Mouse (Mus musculus): Measurements from ENCODE around the gene Cpa4. TPM values are rescaled to one million over a fixed set of nuclear protein-coding genes. Genes with fewer than 3 reads are reported as not detected.

Gene Cpa4
- total RNA-seq, 2 experiments from 2014 or later = 0.18 to 0.25 TPM

GRCm38 (mm10) chr6:30551193-30551515 is 17.0 kb upstream of the Cpa4 start:
- DNase-seq (ENCODE audit: low spot score in 2 of 2) = no peak
- intact Hi-C loops (cut with DNase I) = loop anchor here (1.0 to 5.0 kb wide), 3 partner anchors 66 to 171 kb away; partner anchors contain the start of gene Mest

GRCm38 (mm10) chr6:30551644-30552580 is 16.3 kb upstream of the Cpa4 start:
- no peak for DNase-seq (ENCODE audit: low spot score in 2 of 2)
- intact Hi-C loops (cut with DNase I) = loop anchor here (1.0 to 5.0 kb wide), 5 partner anchors 65 to 185 kb away; partner anchors contain the start of genes Cep41 and Mest

- DNase-seq (ENCODE audit: low spot score in 2 of 2) = no peak
- intact Hi-C loops (cut with DNase I) = loop anchor here (1.0 to 5.0 kb wide), 4 partner anchors 90 to 185 kb away; partner anchors contain the start of genes Cep41 and Mest
Measured at GRCm38 (mm10) chr6:30552628-30553027, 15.5 kb upstream of the Cpa4 start.

GRCm38 (mm10) chr6:30553381-30554010 is 14.7 kb upstream of the Cpa4 start:
- intact Hi-C loops (cut with DNase I) = loop anchor here (2.0 to 5.0 kb wide), 3 partner anchors 91 to 169 kb away; partner anchors contain the start of genes Cep41 and Mest
- DNase-seq (ENCODE audit: low spot score in 2 of 2) = no peak

- no peak for DNase-seq (ENCODE audit: low spot score in 2 of 2)
- intact Hi-C loops (cut with DNase I) = loop anchor here (5.0 kb wide), 2 partner anchors 92 to 168 kb away; partner anchors contain the start of gene Mest
Measured at GRCm38 (mm10) chr6:30554092-30554491, 14.1 kb upstream of the Cpa4 start.

GRCm38 (mm10) chr6:30554621-30555170 is 13.5 kb upstream of the Cpa4 start:
- intact Hi-C loops (cut with DNase I) = loop anchor here (5.0 kb wide), 2 partner anchors 92 to 168 kb away; partner anchors contain the start of gene Mest
- DNase-seq (ENCODE audit: low spot score in 2 of 2) = no peak

GRCm38 (mm10) chr6:30556080-30556479 is 12.1 kb upstream of the Cpa4 start:
- no peak for DNase-seq (ENCODE audit: low spot score in 2 of 2)
- intact Hi-C loops (cut with DNase I) = no loop called here

GRCm38 (mm10) chr6:30559726-30560125 is 8.4 kb upstream of the Cpa4 start:
- intact Hi-C loops (cut with DNase I) = no loop called here

GRCm38 (mm10) chr6:30562132-30562531 is 6.0 kb upstream of the Cpa4 start:
- no peak for DNase-seq (ENCODE audit: low spot score in 2 of 2)
- intact Hi-C loops (cut with DNase I) = no loop called here

More at GRCm38 (mm10) chr6:30559726-30560125, 8.4 kb upstream of the Cpa4 start:
- no peak for DNase-seq (ENCODE audit: low spot score in 2 of 2)

- no peak for DNase-seq (ENCODE audit: low spot score in 2 of 2)
- intact Hi-C loops (cut with DNase I) = no loop called here
Measured at GRCm38 (mm10) chr6:30563575-30563974, 4.6 kb upstream of the Cpa4 start.

- DNase-seq (ENCODE audit: low spot score in 2 of 2) = no peak
- intact Hi-C loops (cut with DNase I) = no loop called here
Measured at GRCm38 (mm10) chr6:30564051-30564450, 4.1 kb upstream of the Cpa4 start.

GRCm38 (mm10) chr6:30569331-30569730 is 1.2 kb downstream of the Cpa4 start:
- peak; percentile 56 to 65 for DNase-seq (ENCODE audit: low spot score in 2 of 2)
- intact Hi-C loops (cut with DNase I) = no loop called here

GRCm38 (mm10) chr6:30570012-30570411 is 1.8 kb downstream of the Cpa4 start:
- intact Hi-C loops (cut with DNase I) = no loop called here
- DNase-seq (ENCODE audit: low spot score in 2 of 2) = peak in 1 of 2 experiments; percentile 37

- peak; percentile 78 to 83 for DNase-seq (ENCODE audit: low spot score in 2 of 2)
- intact Hi-C loops (cut with DNase I) = loop anchor here (1.0 kb wide), 1 partner anchor 46 kb away; no protein-coding TSS in a partner anchor
Measured at GRCm38 (mm10) chr6:30572456-30573311, 4.5 kb downstream of the Cpa4 start.

GRCm38 (mm10) chr6:30573380-30573779 is 5.2 kb downstream of the Cpa4 start:
- DNase-seq (ENCODE audit: low spot score in 2 of 2) = no peak
- intact Hi-C loops (cut with DNase I) = no loop called here

GRCm38 (mm10) chr6:30574945-30575344 is 6.8 kb downstream of the Cpa4 start:
- no peak for DNase-seq (ENCODE audit: low spot score in 2 of 2)
- intact Hi-C loops (cut with DNase I) = no loop called here

- DNase-seq (ENCODE audit: low spot score in 2 of 2) = no peak
- intact Hi-C loops (cut with DNase I) = no loop called here
Measured at GRCm38 (mm10) chr6:30576477-30577203, 8.5 kb downstream of the Cpa4 start.

All from left cerebral cortex, postnatal 36 days (tissue).